Mouse (Mus musculus) cortical plate, adult 2 months (tissue): ENCODE data around the gene Hpn. TPM values are rescaled to one million over a fixed set of nuclear protein-coding genes. Genes with fewer than 3 reads are reported as not detected.

Experiments
- H3K27ac ChIP-seq: fragments of 200-500 bp; 2 replicates; pipeline ENCODE4 v1.5.1; 2012; ENCODE audit warnings: low read length, control low read depth, inconsistent platforms; ENCODE audit not compliant: insufficient read depth
- H3K4me1 ChIP-seq: fragments of 200-500 bp; 2 replicates; pipeline ENCODE4 v1.6.1; 2011; ENCODE audit warnings: low read length; ENCODE audit not compliant: control insufficient read depth, insufficient read depth
- H3K4me3 ChIP-seq: fragments of 200-500 bp; 2 replicates; pipeline ENCODE4 v1.5.1; 2011; ENCODE audit warnings: mild to moderate bottlenecking, low read length, control low read depth; ENCODE audit not compliant: insufficient read depth
- CTCF ChIP-seq: fragments of 200-500 bp; IDR thresholded peaks from 2 replicates; pipeline ENCODE4 v1.5.1; 2011; ENCODE audit warnings: mild to moderate bottlenecking, control low read depth, low read length; ENCODE audit not compliant: insufficient read depth; ENCODE audit errors: extremely low read depth
- POLR2A ChIP-seq: fragments of 200-500 bp; IDR thresholded peaks from 2 replicates; pipeline ENCODE4 v1.6.1; 2011; ENCODE audit warnings: mild to moderate bottlenecking, low read length, control low read depth; ENCODE audit not compliant: insufficient read depth; ENCODE audit errors: extremely low read depth
- polyA plus RNA-seq: library from polyadenylated mRNA; depleted of rRNA; stranded (reverse); fragments of >200 nt; gene quantifications from 2 replicates; pipeline ENCODE4 v1.2.3, GENCODE M21; 2012

The Hpn gene
- polyA plus RNA-seq, 1 experiment: 4.2 TPM

DNA sequence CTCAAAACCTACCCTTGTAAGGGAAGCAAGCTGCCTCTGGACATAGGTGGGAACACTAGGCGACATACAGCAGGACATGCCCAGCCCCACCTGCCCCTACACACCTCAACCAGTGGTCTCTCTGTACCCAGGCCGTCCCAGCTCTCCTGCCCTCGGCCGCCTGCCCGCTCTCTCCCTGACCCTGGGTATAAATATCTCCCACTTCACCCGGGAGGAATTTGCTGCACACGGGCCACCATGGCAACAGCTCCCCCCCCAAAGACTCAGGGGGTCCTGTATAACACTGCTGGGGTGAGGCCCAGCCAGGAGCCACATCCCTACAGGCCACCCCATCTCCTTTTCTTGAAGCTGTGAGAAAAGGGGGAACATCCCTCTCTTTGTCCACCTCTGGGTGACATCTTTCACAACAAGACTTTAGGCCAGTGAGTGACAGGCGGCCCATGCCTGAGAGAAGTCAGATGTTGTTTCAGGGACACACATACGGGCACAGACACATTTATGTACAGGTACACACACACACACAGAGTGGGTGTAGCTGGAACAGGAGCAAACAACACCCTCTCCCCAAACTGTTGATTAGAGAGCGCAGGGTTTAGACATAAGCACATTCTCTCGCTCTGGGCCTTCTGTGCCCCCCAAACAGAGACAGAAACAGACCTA is 60.3 kb downstream of the Hpn start:
- Histone ChIP-seq H3K4me1 (no peaks in the 10 kb centered on the region), H3K27ac (peak overlapping the region; percentile 38), H3K4me3 (peak overlapping the region; percentile 7; the same call in 1 of the 2 replicates)
- TF ChIP-seq CTCF (no peak), POLR2A (no peak)

DNA sequence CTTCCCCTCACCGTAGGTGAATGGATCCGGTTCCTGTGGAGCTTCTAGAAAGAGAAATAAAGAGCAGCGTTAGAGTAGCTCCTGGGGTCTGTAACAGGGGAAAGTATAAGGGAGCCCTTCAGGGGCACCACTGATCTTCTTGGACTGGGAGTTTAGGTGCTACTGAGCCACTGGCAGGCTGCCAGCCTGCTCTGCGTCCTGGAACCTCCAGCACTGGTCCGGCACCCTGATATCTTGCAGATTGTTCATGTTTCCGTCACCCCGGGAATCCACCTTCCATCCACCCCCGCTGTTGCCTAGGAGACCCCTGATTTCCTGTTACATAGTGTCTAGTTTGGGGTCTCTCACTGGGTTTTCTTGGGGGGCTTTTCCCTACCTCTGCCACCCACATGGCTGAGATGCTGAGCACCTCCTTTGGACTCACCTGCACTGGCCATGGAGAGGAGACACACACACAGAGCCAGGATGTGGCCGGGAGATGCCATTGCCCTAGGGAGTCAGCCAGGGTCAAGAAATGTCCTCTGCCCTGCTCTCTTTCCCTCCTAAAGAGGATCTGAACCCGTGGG is 61.1 kb downstream of the Hpn start:
- H3K4me1 ChIP-seq: no peaks in the 10 kb centered on the region; the same call in 1 of the 2 replicates
- peak overlapping the region; percentile 85; the same call in 1 of the 2 replicates for H3K4me3 ChIP-seq
- H3K27ac ChIP-seq: peak overlapping the region; percentile 38; the same call in 1 of the 2 replicates
- no peak for TF ChIP-seq CTCF
- no peak for TF ChIP-seq POLR2A

- peak overlapping the region; percentile 85 for H3K4me3 ChIP-seq
- TF ChIP-seq POLR2A: no peak; the same call in 1 of the 2 replicates
- no peak for TF ChIP-seq CTCF
- H3K27ac ChIP-seq: peak overlapping the region; percentile 83
- no peaks in the 10 kb centered on the region; the same call in 1 of the 2 replicates for H3K4me1 ChIP-seq
These were observed 62.3 kb downstream of the Hpn start for GRCm38 (mm10) chr7:31052636-31053434.

DNA sequence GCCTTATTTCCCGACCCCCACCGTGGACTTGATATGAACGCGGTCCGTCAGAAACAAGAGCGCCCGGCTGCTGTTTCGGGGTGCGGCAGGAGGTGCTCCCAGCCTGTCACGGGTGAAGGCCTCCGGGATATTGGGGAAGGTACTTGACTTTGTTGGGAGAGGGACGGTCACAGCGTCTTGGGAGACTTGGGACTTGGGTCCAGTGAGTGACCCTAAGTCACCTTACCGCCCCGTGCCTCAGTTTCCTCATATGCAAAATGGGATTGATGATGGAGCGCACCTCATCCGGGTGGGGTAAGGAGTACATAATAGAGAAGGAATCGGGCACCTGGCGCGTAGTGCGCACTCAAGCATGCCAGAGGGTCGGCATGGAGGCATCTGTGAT is 62.8 kb downstream of the Hpn start:
- H3K4me1 ChIP-seq: no peaks in the 10 kb centered on the region; the same call in 1 of the 2 replicates
- TF ChIP-seq POLR2A: peak; percentile 40; the same call in 1 of the 2 replicates
- no peak for TF ChIP-seq CTCF
- H3K27ac ChIP-seq: peak overlapping the region; percentile 83; the same call in 1 of the 2 replicates
- H3K4me3 ChIP-seq: peak overlapping the region; percentile 85

GRCm38 (mm10) chr7:31051321-31052021 is 63.6 kb downstream of the Hpn start, which contains the start of gene Fxyd7:
Gene Fxyd7, minus strand, starts transcription at chr7:31051467.
- Histone ChIP-seq H3K4me1 (no peaks in the 10 kb centered on the region; the same call in 1 of the 2 replicates), H3K27ac (peak within 1 kb of the TSS; percentile 83), H3K4me3 (peak within 1 kb of the TSS; percentile 85)
- TF ChIP-seq CTCF (no peak), POLR2A (no peak)

- TF ChIP-seq POLR2A (0 out of 2 replicates have a peak, but pooled peaks have one; percentile 41), CTCF (no peak)
- Histone ChIP-seq H3K27ac (peak overlapping the region; percentile 65), H3K4me1 (no peaks in the 10 kb centered on the region; the same call in 1 of the 2 replicates), H3K4me3 (peak overlapping the region; percentile 85)
These were observed 64.2 kb downstream of the Hpn start for GRCm38 (mm10) chr7:31050921-31051320.

DNA sequence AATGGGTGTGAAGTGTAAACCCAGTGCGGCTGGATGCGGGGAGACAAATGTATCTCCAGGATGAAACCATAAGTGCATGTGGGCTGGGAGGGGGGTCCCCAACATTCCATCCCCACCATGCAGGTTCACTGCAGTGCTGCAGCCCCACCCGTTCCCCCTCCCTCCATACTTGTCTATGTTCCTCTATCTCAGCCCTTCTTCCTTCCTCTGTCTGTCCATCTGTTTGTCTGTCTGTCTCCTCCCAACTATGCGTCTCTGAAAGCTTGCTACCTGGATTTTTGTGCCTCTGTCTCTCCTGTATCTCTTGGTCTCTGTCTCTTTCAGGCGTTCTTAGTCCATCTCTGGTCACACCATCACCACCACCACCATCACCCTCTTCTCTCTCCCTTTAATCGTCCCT is 64.6 kb downstream of the Hpn start:
- peak overlapping the region; percentile 65 for H3K27ac ChIP-seq
- H3K4me3 ChIP-seq: peak overlapping the region; percentile 85
- TF ChIP-seq CTCF (no peak), POLR2A (no peak)
- H3K4me1 ChIP-seq: no peaks in the 10 kb centered on the region; the same call in 1 of the 2 replicates

- Histone ChIP-seq H3K4me1 (no peaks in the 10 kb centered on the region; the same call in 1 of the 2 replicates), H3K27ac (peak overlapping the region; percentile 11; the same call in 1 of the 2 replicates), H3K4me3 (peak overlapping the region; percentile 85)
- TF ChIP-seq POLR2A (no peak), CTCF (no peak)
These were observed 65.2 kb downstream of the Hpn start for GRCm38 (mm10) chr7:31049846-31050281.
